In genomic region chr6:88549137-88549814, GRCm38 (mm10) we compare ENCODE assay signal across 10 mouse cellular contexts. TPM values are rescaled to one million over a fixed set of nuclear protein-coding genes. Genes with fewer than 3 reads are reported as not detected.
DNase-seq lines count a peak whose midpoint lies in the region; ATAC-seq lines count a peak whose summit lies in the region.
"Had no signal": no experiment of that assay in that cellular context is flagged by ENCODE, and none has a peak within 500 bp of the region (broad histone marks: within the 10 kb centered on the region; RNA-seq: fewer than 3 reads in every experiment).

No protein-coding gene starts in this region.

- H3K27me3 ChIP-seq in forebrain, embryonic 10.5 days (ENCODE audit: poor library complexity, severe bottlenecking) = peaks cover 36% of the 10 kb centered on the region
- H3K27me3 ChIP-seq in forebrain, embryonic 15.5 days = peaks cover 16% of the 10 kb centered on the region; the same call in 1 of the 2 replicates
- peaks cover 4% of the 10 kb centered on the region; the same call in 1 of the 2 replicates for H3K27me3 ChIP-seq in forebrain, embryonic 11.5 days (ENCODE audit: control insufficient read depth, insufficient read depth, low read length)

- 37% methylated on average over 4 of the region's 4 CpGs for WGBS in forebrain, embryonic 10.5 days
- WGBS in forebrain, embryonic 15.5 days = 26% methylated on average over 4 of the region's 4 CpGs
- 28% methylated on average over 4 of the region's 4 CpGs for WGBS in forebrain, embryonic 11.5 days

- H3K36me3 ChIP-seq in forebrain, embryonic 10.5 days (replicated peaks) = no peaks in the 10 kb centered on the region
- H3K36me3 ChIP-seq in forebrain, embryonic 15.5 days = no peaks in the 10 kb centered on the region
- no peaks in the 10 kb centered on the region for H3K36me3 ChIP-seq in forebrain, embryonic 11.5 days (ENCODE audit: control insufficient read depth, insufficient read depth, low read length)
- H3K36me3 ChIP-seq: G1E; heart, embryonic 15.5 days had no signal

- no peak overlapping the region for H3K9ac ChIP-seq in forebrain, embryonic 15.5 days (replicated peaks)
- H3K9ac ChIP-seq in forebrain, embryonic 11.5 days (ENCODE audit: low read length) = no peak overlapping the region
- H3K9ac ChIP-seq: heart, embryonic 15.5 days had no signal

- peak; percentile 64 for DNase-seq in forebrain, embryonic 10.5 days (ENCODE audit: extremely low spot score, low spot score)
- DNase-seq in 416B (ENCODE audit: low read depth) = peak; percentile 70
- DNase-seq in adrenal gland, postnatal 25 days = peak; percentile 61
- peak; percentile 73 for DNase-seq in forebrain, embryonic 11.5 days (ENCODE audit: low spot score)
- DNase-seq in kidney, postnatal 14 days = peak; percentile 65
- peak; percentile 71 for DNase-seq in lung, postnatal 14 days
- DNase-seq in spleen, postnatal 4 days (ENCODE audit: low spot score in 2 of 2) = peak; percentile 70 to 88

- H3K4me2 ChIP-seq in forebrain, embryonic 15.5 days (replicated peaks) = no peak overlapping the region
- no peak overlapping the region for H3K4me2 ChIP-seq in forebrain, embryonic 11.5 days (ENCODE audit: low read depth, low read length, severe bottlenecking)
- H3K4me2 ChIP-seq: heart, embryonic 15.5 days had no signal

- H3K4me3 ChIP-seq in forebrain, embryonic 10.5 days = no peak overlapping the region
- H3K4me3 ChIP-seq in forebrain, embryonic 15.5 days = no peak overlapping the region
- no peak overlapping the region for H3K4me3 ChIP-seq in forebrain, embryonic 11.5 days (ENCODE audit: low read depth, low read length)
- H3K4me3 ChIP-seq: heart, embryonic 15.5 days had no signal

- H3K27ac ChIP-seq in forebrain, embryonic 10.5 days = no peak overlapping the region
- H3K27ac ChIP-seq in forebrain, embryonic 15.5 days (replicated peaks) = no peak overlapping the region
- no peak overlapping the region for H3K27ac ChIP-seq in forebrain, embryonic 11.5 days (ENCODE audit: low read depth, low read length)
- H3K27ac ChIP-seq: heart, embryonic 15.5 days had no signal

- no peaks in the 10 kb centered on the region for H3K9me3 ChIP-seq in forebrain, embryonic 10.5 days
- no peaks in the 10 kb centered on the region for H3K9me3 ChIP-seq in forebrain, embryonic 15.5 days
- H3K9me3 ChIP-seq in forebrain, embryonic 11.5 days (ENCODE audit: control insufficient read depth, low read length) = no peaks in the 10 kb centered on the region
- H3K9me3 ChIP-seq: G1E; heart, embryonic 15.5 days had no signal

- peaks cover 15% of the 10 kb centered on the region for H3K4me1 ChIP-seq in forebrain, embryonic 10.5 days
- peaks cover 8% of the 10 kb centered on the region; the same call in 1 of the 2 replicates for H3K4me1 ChIP-seq in forebrain, embryonic 15.5 days
- peaks cover 3% of the 10 kb centered on the region for H3K4me1 ChIP-seq in forebrain, embryonic 11.5 days (replicated peaks; ENCODE audit: control insufficient read depth, insufficient read depth, low read length)

- no peak for ATAC-seq in forebrain, embryonic 15.5 days (replicated peaks)
- no peak for ATAC-seq in forebrain, embryonic 11.5 days (replicated peaks; ENCODE audit: low FRiP score)

RNA-seq across cellular contexts. Expression of gene Sec61a1, which starts 30.6 kb away (rescaled TPM):
- 211 and 220 TPM in 2 replicates for polyA plus RNA-seq in forebrain, embryonic 10.5 days (2016; fragmentation: Nextera tagmentation; extraction: Ambion mirVana)
- 157 and 158 TPM in 2 replicates for polyA plus RNA-seq in forebrain, embryonic 15.5 days (2015; fragmentation: Nextera tagmentation; extraction: Ambion mirVana)
- 172 and 176 TPM in 2 replicates for total RNA-seq in adrenal gland, postnatal 25 days (2021)
- 199 and 202 TPM in 2 replicates for polyA plus RNA-seq in forebrain, embryonic 11.5 days (2014; fragmentation: Nextera tagmentation; extraction: Ambion mirVana)
